Mouse (Mus musculus): ENCODE results near the gene 1600002K03Rik. TPM values are rescaled to one million over a fixed set of nuclear protein-coding genes. Genes with fewer than 3 reads are reported as not detected.

1600002K03Rik gene
- polyA plus RNA-seq, 1 experiment, result 8.4 TPM

GRCm38 (mm10) chr10:80135161-80135560 lies 37.6 kb upstream of the 1600002K03Rik start:
- Histone ChIP-seq H3K4me1 (ENCODE audit: control insufficient read depth, insufficient read depth, low read length) (0 out of 2 replicates have a peak, but pooled peaks cover 2% of the 10 kb centered on the region), H3K27ac (ENCODE audit: insufficient read depth, low read length) (no peak overlapping the region), H3K4me3 (ENCODE audit: insufficient read depth, low read length) (no peak overlapping the region)
- TF ChIP-seq POLR2A (IDR thresholded peaks at IDR 0.05; ENCODE audit: low read depth, low read length) (no peak), CTCF (IDR thresholded peaks at IDR 0.05; ENCODE audit: borderline replicate concordance, insufficient read depth, low read length) (no peak)

GRCm38 (mm10) chr10:80135641-80136040 lies 37.1 kb upstream of the 1600002K03Rik start:
- Histone ChIP-seq H3K4me1 (ENCODE audit: control insufficient read depth, insufficient read depth, low read length) (0 out of 2 replicates have a peak, but pooled peaks cover 2% of the 10 kb centered on the region), H3K4me3 (ENCODE audit: insufficient read depth, low read length) (no peak overlapping the region), H3K27ac (ENCODE audit: insufficient read depth, low read length) (no peak overlapping the region)
- no peak for TF ChIP-seq CTCF (IDR thresholded peaks at IDR 0.05; ENCODE audit: borderline replicate concordance, insufficient read depth, low read length)
- TF ChIP-seq POLR2A (IDR thresholded peaks at IDR 0.05; ENCODE audit: low read depth, low read length), result no peak

- no peak overlapping the region for H3K4me3 ChIP-seq (ENCODE audit: insufficient read depth, low read length)
- no peak overlapping the region for H3K27ac ChIP-seq (ENCODE audit: insufficient read depth, low read length)
- TF ChIP-seq CTCF (IDR thresholded peaks at IDR 0.05; ENCODE audit: borderline replicate concordance, insufficient read depth, low read length) (no peak), POLR2A (IDR thresholded peaks at IDR 0.05; ENCODE audit: low read depth, low read length) (no peak)
- 0 out of 2 replicates have a peak, but pooled peaks cover 2% of the 10 kb centered on the region for H3K4me1 ChIP-seq (ENCODE audit: control insufficient read depth, insufficient read depth, low read length)
Observed at GRCm38 (mm10) chr10:80136179-80136951, 36.4 kb upstream of the 1600002K03Rik start.

- Histone ChIP-seq H3K27ac (ENCODE audit: insufficient read depth, low read length) (no peak overlapping the region), H3K4me1 (ENCODE audit: control insufficient read depth, insufficient read depth, low read length) (0 out of 2 replicates have a peak, but pooled peaks cover 2% of the 10 kb centered on the region), H3K4me3 (ENCODE audit: insufficient read depth, low read length) (no peak overlapping the region)
- TF ChIP-seq CTCF (IDR thresholded peaks at IDR 0.05; ENCODE audit: borderline replicate concordance, insufficient read depth, low read length) (no peak), POLR2A (IDR thresholded peaks at IDR 0.05; ENCODE audit: low read depth, low read length) (no peak)
Observed at GRCm38 (mm10) chr10:80136952-80137625, 35.7 kb upstream of the 1600002K03Rik start.

GRCm38 (mm10) chr10:80137626-80138552 lies 34.9 kb upstream of the 1600002K03Rik start:
- 0 out of 2 replicates have a peak, but pooled peaks cover 2% of the 10 kb centered on the region for H3K4me1 ChIP-seq (ENCODE audit: control insufficient read depth, insufficient read depth, low read length)
- H3K4me3 ChIP-seq (ENCODE audit: insufficient read depth, low read length), result peak overlapping the region; percentile 83
- H3K27ac ChIP-seq (ENCODE audit: insufficient read depth, low read length), result 0 out of 2 replicates have a peak overlapping the region, but pooled peaks have one; percentile 22
- TF ChIP-seq CTCF (IDR thresholded peaks at IDR 0.05; ENCODE audit: borderline replicate concordance, insufficient read depth, low read length), result no peak
- TF ChIP-seq POLR2A (IDR thresholded peaks at IDR 0.05; ENCODE audit: low read depth, low read length), result peak; percentile 8; the same call in 1 of the 2 replicates

- Histone ChIP-seq H3K4me1 (ENCODE audit: control insufficient read depth, insufficient read depth, low read length) (0 out of 2 replicates have a peak, but pooled peaks cover 2% of the 10 kb centered on the region), H3K4me3 (ENCODE audit: insufficient read depth, low read length) (peak within 1 kb of the TSS; percentile 83), H3K27ac (ENCODE audit: insufficient read depth, low read length) (peak within 1 kb of the TSS; percentile 60)
- TF ChIP-seq POLR2A (IDR thresholded peaks at IDR 0.05; ENCODE audit: low read depth, low read length) (peak; percentile 74), CTCF (IDR thresholded peaks at IDR 0.05; ENCODE audit: borderline replicate concordance, insufficient read depth, low read length) (no peak)
Observed at GRCm38 (mm10) chr10:80138553-80139438, 33.9 kb upstream of the 1600002K03Rik start, which contains the start of gene Atp5d. TSS of gene Atp5d (plus strand) at chr10:80138632.

- H3K27ac ChIP-seq (ENCODE audit: insufficient read depth, low read length), result no peak overlapping the region
- H3K4me3 ChIP-seq (ENCODE audit: insufficient read depth, low read length), result peak overlapping the region; percentile 83; the same call in 1 of the 2 replicates
- TF ChIP-seq CTCF (IDR thresholded peaks at IDR 0.05; ENCODE audit: borderline replicate concordance, insufficient read depth, low read length), result no peak
- no peak for TF ChIP-seq POLR2A (IDR thresholded peaks at IDR 0.05; ENCODE audit: low read depth, low read length)
- 0 out of 2 replicates have a peak, but pooled peaks cover 2% of the 10 kb centered on the region for H3K4me1 ChIP-seq (ENCODE audit: control insufficient read depth, insufficient read depth, low read length)
Observed at GRCm38 (mm10) chr10:80139439-80139775, 33.3 kb upstream of the 1600002K03Rik start.

- Histone ChIP-seq H3K4me1 (ENCODE audit: control insufficient read depth, insufficient read depth, low read length) (0 out of 2 replicates have a peak, but pooled peaks cover 2% of the 10 kb centered on the region), H3K27ac (ENCODE audit: insufficient read depth, low read length) (no peak overlapping the region), H3K4me3 (ENCODE audit: insufficient read depth, low read length) (no peak overlapping the region)
- TF ChIP-seq CTCF (IDR thresholded peaks at IDR 0.05; ENCODE audit: borderline replicate concordance, insufficient read depth, low read length) (no peak), POLR2A (IDR thresholded peaks at IDR 0.05; ENCODE audit: low read depth, low read length) (no peak)
Observed at GRCm38 (mm10) chr10:80139975-80140665, 32.6 kb upstream of the 1600002K03Rik start.

All from embryonic fibroblast, embryonic 13.5 days (primary cell).